Comparison of ENCODE assay signal across 8 mouse cellular contexts in genomic region chr11:75047736-75048407, GRCm38 (mm10).
A peak's percentile ranks its signal among the peaks of the same experiment; 100 is the strongest.
DNase-seq lines count a peak whose midpoint lies in the region.

No protein-coding gene starts in this region.

- DNase-seq in gastrocnemius, postnatal 10 days, result peak; percentile 21
- no peak for DNase-seq in gastrocnemius, postnatal 4 days (ENCODE audit: low spot score in 2 of 2)
- peak; percentile 20 for DNase-seq in ovary, postnatal 36 days (ENCODE audit: low spot score)
- no peak for DNase-seq in ovary, adult 18-20 months (ENCODE audit: low spot score)
- peak; percentile 28 for DNase-seq in kidney, postnatal 10 days
- DNase-seq in testis, postnatal 10 days (ENCODE audit: low spot score), result peak; percentile 28
- no peak for DNase-seq in left cerebral cortex, postnatal 36 days (ENCODE audit: low spot score in 2 of 2)
- DNase-seq in spleen, postnatal 10 days (ENCODE audit: low spot score in 2 of 2), result no peak

- intact Hi-C loops in left cerebral cortex, postnatal 36 days (cut with DNase I), result no loop called here

Comparison
In these comparisons a context has a peak if more than half of its experiments do, and no peak if none do; other contexts are left out.
1. DNase-seq: peak in gastrocnemius, postnatal 10 days (single experiment), ovary, postnatal 36 days (single experiment), kidney, postnatal 10 days (single experiment) and testis, postnatal 10 days (single experiment); none in gastrocnemius, postnatal 4 days (0 of 2), ovary, adult 18-20 months (single experiment), left cerebral cortex, postnatal 36 days (0 of 2) and spleen, postnatal 10 days (0 of 2).